Mouse (Mus musculus) activated CD4-positive, CD25-positive, alpha-beta regulatory T cell (primary cell): ENCODE results near the gene Scml4. TPM values are rescaled to one million over a fixed set of nuclear protein-coding genes. Genes with fewer than 3 reads are reported as not detected.

Experiments
- polyA plus RNA-seq, 2 experiments: library from polyadenylated mRNA; unstranded; fragments of 100-300 nt; shearing (Covaris generic); gene quantifications; one replicate each; pipeline ENCODE4 v1.2.1; 2017

Gene Scml4
- polyA plus RNA-seq: 10 to 100 TPM; 39.1 to 95.1 TPM

DNA sequence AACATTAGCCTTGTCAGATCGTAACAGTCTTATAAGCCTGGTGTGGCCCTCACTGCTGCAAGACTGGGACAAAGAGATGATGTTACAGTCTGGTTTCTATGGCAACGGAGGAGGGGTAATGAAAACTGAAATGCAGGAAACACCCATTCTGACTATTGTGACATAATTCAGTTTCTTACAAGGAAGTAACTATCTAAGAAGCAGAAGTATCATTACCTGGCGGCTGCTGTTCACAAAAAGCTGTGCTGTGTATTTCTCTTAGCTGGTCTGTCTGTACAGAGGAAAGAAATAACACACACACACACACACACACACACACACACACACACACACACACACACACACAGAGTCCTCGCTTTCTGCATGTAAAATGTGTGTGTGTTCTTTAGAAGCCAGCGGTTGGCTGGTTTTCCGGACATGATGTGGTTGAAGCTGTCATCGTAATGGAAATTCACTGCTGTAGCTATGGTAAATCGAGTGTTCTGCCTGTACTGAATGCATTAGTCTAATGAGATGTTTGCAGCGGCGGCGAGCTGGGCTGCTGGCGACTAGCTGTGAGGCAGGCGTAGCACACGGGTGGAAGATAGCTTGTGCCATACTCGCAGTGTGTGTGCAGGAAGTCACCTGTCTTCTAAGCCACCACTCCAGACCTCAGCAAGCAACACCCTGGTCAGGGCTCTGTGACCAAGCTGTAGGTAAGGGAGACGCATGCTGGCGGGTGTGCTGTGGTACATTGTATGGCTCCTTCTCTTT is at the start of gene Scml4:
Scml4 (plus strand) TSS at position 212 of the 753 bp plus-strand sequence.

Other genes with a start within 250 kb of the Scml4 start
- gene Sec63, start 98.9 kb upstream of the Scml4 start, polyA plus RNA-seq: 10 to 100 TPM; 40.3 to 43.1 TPM